ENCODE assay signal across 27 mouse cellular contexts in the genomic region with DNA sequence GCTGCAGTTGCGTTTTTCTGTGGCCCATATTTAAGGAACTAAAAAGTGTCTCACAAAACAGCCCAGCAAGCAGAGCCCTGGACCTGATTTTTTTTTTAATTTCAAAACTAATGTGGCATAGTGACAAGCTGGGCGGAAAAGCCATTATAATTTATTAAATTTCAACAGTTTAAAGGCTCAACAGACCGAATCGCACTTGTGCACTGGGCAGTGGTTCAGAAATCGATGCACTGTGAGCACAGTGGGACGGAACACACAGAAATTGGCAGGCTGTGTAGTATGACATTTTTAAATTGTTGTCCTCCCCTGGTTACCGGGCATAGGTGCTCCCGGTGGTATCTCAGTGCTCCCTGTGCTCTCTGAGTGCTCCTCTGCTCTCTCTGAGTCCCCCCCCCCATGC. TPM values are rescaled to one million over a fixed set of nuclear protein-coding genes. Genes with fewer than 3 reads are reported as not detected.
DNase-seq lines count a peak whose midpoint lies in the region; ATAC-seq and TF ChIP-seq lines count a peak whose summit lies in the region.
"Had no signal": no experiment of that assay in that cellular context is flagged by ENCODE, and none has a peak within 500 bp of the region (broad histone marks: within the 10 kb centered on the region; RNA-seq: fewer than 3 reads in every experiment).

No protein-coding gene starts in this region.

- H3K9ac ChIP-seq in midbrain, postnatal 0 days (replicated peaks; ENCODE audit: low read length, poor library complexity, severe bottlenecking), result no peak overlapping the region
- H3K9ac ChIP-seq: limb, embryonic 13.5 days; liver, embryonic 12.5 days; neural tube, embryonic 15.5 days had no signal

- no peak for TF ChIP-seq CTCF in midbrain, postnatal 0 days (IDR thresholded peaks at IDR 0.05)
- no peak for TF ChIP-seq CTCF in embryonic fibroblast, embryonic 13.5 days (IDR thresholded peaks at IDR 0.05; ENCODE audit: borderline replicate concordance, insufficient read depth, low read length)

- peak; percentile 7 for DNase-seq in kidney, adult 9 months
- no peak for DNase-seq in kidney, postnatal 10 days
- peak; percentile 51 for DNase-seq in midbrain, postnatal 0 days (ENCODE audit: low spot score)
- no peak for DNase-seq in midbrain, embryonic 10.5 days (ENCODE audit: low spot score)
- DNase-seq in cerebellum, adult 9-10 months, result peak; percentile 78
- no peak for DNase-seq in testis, postnatal 10 days (ENCODE audit: low spot score)
- DNase-seq in spleen, postnatal 10 days (ENCODE audit: low spot score in 2 of 2), result no peak
- DNase-seq: B cell, adult 2 months; kidney, adult 11 months; kidney, postnatal 14 days; lung, adult 18-20 months; lung, postnatal 10 days; right cerebral cortex, adult 18-20 months had no signal

- H3K27me3 ChIP-seq in midbrain, postnatal 0 days (ENCODE audit: insufficient read depth, low read length), result no peaks in the 10 kb centered on the region
- no peaks in the 10 kb centered on the region for H3K27me3 ChIP-seq in midbrain, embryonic 10.5 days (ENCODE audit: low read depth, poor library complexity, severe bottlenecking)
- H3K27me3 ChIP-seq: CH12.LX; limb, embryonic 13.5 days; liver, embryonic 12.5 days; neural tube, embryonic 15.5 days had no signal

- no peaks in the 10 kb centered on the region for H3K4me1 ChIP-seq in midbrain, postnatal 0 days (ENCODE audit: insufficient read depth, low read length)
- no peaks in the 10 kb centered on the region for H3K4me1 ChIP-seq in midbrain, embryonic 10.5 days
- 0 out of 2 replicates have a peak, but pooled peaks cover 3% of the 10 kb centered on the region for H3K4me1 ChIP-seq in embryonic fibroblast, embryonic 13.5 days (ENCODE audit: control insufficient read depth, insufficient read depth, low read length)
- H3K4me1 ChIP-seq: heart, embryonic 10.5 days; liver, embryonic 12.5 days had no signal

- H3K27ac ChIP-seq in midbrain, postnatal 0 days (ENCODE audit: low read depth, low read length), result no peak overlapping the region
- no peak overlapping the region for H3K27ac ChIP-seq in midbrain, embryonic 10.5 days (replicated peaks)
- peak overlapping the region; percentile 25 for H3K27ac ChIP-seq in embryonic fibroblast, embryonic 13.5 days (ENCODE audit: insufficient read depth, low read length)
- H3K27ac ChIP-seq: heart, embryonic 10.5 days; limb, embryonic 13.5 days; liver, embryonic 12.5 days; neural tube, embryonic 15.5 days had no signal

- whole genome bisulfite sequencing in midbrain, postnatal 0 days, result 81% methylated on average over 8 of the region's 8 CpGs
- 95% methylated on average over 8 of the region's 8 CpGs for WGBS in midbrain, embryonic 10.5 days

- no peak overlapping the region for H3K4me2 ChIP-seq in midbrain, postnatal 0 days (ENCODE audit: low read depth, low read length, poor library complexity, severe bottlenecking)
- H3K4me2 ChIP-seq: limb, embryonic 13.5 days; liver, embryonic 12.5 days; midbrain, embryonic 11.5 days; neural tube, embryonic 15.5 days had no signal

- H3K4me3 ChIP-seq in midbrain, postnatal 0 days (ENCODE audit: low read depth, low read length), result no peak overlapping the region
- no peak overlapping the region for H3K4me3 ChIP-seq in midbrain, embryonic 10.5 days
- H3K4me3 ChIP-seq in embryonic fibroblast, embryonic 13.5 days (ENCODE audit: insufficient read depth, low read length), result no peak overlapping the region
- H3K4me3 ChIP-seq: heart, embryonic 10.5 days; limb, embryonic 13.5 days; liver, embryonic 12.5 days; neural tube, embryonic 15.5 days had no signal

- TF ChIP-seq POLR2A in embryonic fibroblast, embryonic 13.5 days (IDR thresholded peaks at IDR 0.05; ENCODE audit: low read depth, low read length), result no peak

- no peaks in the 10 kb centered on the region for H3K36me3 ChIP-seq in midbrain, postnatal 0 days (ENCODE audit: insufficient read depth, low read length)
- H3K36me3 ChIP-seq in midbrain, embryonic 10.5 days, result no peaks in the 10 kb centered on the region
- H3K36me3 ChIP-seq: G1E; heart, embryonic 10.5 days; limb, embryonic 13.5 days; liver, embryonic 12.5 days; neural tube, embryonic 15.5 days had no signal

- ATAC-seq in midbrain, postnatal 0 days (ENCODE audit: low FRiP score), result no peak
- ATAC-seq: forebrain, embryonic 14.5 days; hindbrain, embryonic 16.5 days; liver, embryonic 12.5 days; Patski had no signal

- no peaks in the 10 kb centered on the region for H3K9me3 ChIP-seq in midbrain, postnatal 0 days (ENCODE audit: low read length)
- H3K9me3 ChIP-seq in midbrain, embryonic 10.5 days (replicated peaks), result peaks cover 5% of the 10 kb centered on the region; the same call in 1 of the 2 replicates
- H3K9me3 ChIP-seq: heart, embryonic 10.5 days; limb, embryonic 13.5 days; neural tube, embryonic 15.5 days had no signal

RNA-seq across cellular contexts. Expression of a gene that starts 33.2 kb away (rescaled TPM):
- 199 and 218 TPM in 2 replicates for total RNA-seq in midbrain, postnatal 0 days (2014; rRNA removed)
- polyA plus RNA-seq in midbrain, postnatal 0 days (2015; fragmentation: Nextera tagmentation; extraction: Ambion mirVana), result 178 and 181 TPM in 2 replicates
- polyA plus RNA-seq in midbrain, embryonic 10.5 days (2016; fragmentation: Nextera tagmentation; extraction: Ambion mirVana), result 50.7 and 67.0 TPM in 2 replicates
- 3.1 and 4.2 TPM in 2 replicates for polyA plus RNA-seq in embryonic fibroblast, embryonic 13.5 days (2011; ENCODE audit: insufficient read length, low read depth, missing spikeins)
- total RNA-seq: CH12.LX; granulocyte monocyte progenitor cell, adult 5-6 weeks; hematopoietic stem cell, adult 5-6 weeks had no signal
- polyA plus RNA-seq: G1E; heart, postnatal 0 days had no signal

Comparison
In these comparisons a context has a peak if more than half of its experiments do, and no peak if none do; other contexts are left out.
1. DNase-seq: peak in kidney, adult 9 months (single experiment), midbrain, postnatal 0 days (single experiment) and cerebellum, adult 9-10 months (single experiment); none in kidney, postnatal 10 days (single experiment), midbrain, embryonic 10.5 days (single experiment), testis, postnatal 10 days (single experiment) and spleen, postnatal 10 days (0 of 2).